Mouse (Mus musculus) B cell, adult 2 months (primary cell): Measurements from ENCODE around the gene Gm48552.

Experiments used
- DNase-seq, 2 experiments: peaks; one replicate each; pipeline ENCODE4 v3.0.0; 2022

The Gm48552 gene

DNA sequence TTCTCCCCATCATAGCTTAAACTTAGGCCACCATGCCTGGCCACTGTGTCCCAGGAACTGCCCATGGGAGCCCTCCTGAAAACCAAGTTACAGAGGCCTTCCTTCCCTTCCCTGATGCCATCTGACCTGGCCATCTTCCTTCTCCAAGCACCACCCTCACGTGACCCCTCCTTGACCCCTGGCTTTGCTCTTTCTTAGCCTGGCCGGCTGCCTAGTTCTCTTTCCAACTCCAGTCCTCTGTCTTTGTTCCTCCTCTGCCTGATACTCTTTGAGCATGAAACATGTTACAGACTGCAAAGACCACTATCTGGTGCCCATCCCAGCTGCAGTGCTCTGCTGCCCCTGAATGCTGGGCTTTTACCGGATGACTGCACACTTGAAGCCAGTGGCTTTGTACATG, 568 bp downstream of the Gm48552 start:
- no peak for DNase-seq

DNA sequence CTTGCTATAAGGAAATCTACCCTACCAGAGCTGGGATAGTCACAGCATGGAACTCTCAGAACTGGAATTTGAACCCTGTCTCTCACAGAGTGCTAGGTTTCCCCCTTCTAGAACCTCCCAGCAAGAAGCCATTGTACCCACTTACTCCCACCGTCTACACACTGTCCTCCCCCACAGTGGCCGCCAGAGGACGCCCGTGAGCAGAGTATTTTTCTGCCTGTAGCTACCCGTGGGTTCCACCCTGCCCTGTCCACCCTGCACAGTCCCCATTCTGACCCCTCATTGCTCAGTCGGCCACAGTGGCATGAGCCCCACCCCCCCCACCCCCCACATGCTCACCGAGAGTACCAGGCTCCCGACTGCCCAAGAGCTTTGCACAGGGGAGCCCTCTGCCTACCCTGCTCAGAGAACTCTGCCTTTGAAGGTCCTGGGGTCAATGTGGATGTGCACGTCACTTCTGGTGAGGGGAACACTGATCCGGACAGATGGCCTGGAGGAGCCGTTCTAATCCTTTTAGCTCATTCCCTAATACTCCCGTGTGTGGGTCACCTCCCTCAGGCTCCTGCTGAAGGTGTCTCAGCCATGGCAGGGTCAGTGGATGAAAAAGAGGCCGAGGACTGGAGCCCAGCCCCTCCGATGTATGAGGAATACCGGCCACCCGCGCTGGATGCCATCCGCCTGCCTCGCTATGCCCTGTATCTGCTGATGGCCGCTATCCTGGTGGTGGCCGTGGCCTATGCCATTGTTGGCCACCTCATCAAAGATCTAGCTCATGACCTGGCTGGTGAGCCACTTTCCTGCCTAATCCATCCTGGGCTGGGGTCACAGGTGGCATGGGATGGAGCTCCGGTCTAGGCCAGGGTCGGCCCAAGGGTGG, 1.2 kb downstream of the Gm48552 start:
- DNase-seq, result peak; percentile 87

DNA sequence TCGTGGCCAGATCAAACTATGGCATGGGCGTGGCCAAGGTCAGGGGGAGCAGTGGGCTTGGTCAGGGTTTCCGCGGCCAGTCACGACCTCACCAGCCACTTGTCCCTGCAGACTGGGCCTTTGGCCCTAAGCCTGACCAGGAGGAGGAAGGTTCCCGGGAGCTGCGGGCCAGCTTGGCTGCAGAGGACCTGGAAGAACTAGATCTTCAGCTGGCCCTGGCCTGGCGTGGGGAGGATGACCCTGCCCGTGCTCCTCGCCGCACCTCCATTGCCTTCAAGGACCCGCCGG, 1.8 kb downstream of the Gm48552 start:
- no peak for DNase-seq

DNA sequence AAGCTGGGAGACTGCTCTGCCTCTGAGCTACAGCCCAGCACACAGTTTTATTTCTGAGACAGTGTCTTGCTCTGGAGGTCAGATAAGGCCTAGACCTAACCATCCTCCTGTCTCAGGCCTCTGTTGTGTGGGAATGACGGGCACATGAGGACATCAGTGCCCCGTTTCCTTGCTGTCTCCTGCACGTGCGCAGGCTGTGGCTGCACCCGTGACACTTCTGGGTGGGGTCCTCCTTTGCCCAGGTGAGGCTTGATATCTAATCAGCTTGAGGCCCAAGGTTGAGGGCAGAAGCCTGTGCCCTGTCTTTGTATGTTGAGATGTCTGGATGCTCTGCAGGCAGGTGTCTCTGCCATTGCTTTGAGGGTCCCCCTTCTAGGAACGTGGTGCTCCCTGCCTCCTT, 3.5 kb downstream of the Gm48552 start:
- DNase-seq, result no peak

DNA sequence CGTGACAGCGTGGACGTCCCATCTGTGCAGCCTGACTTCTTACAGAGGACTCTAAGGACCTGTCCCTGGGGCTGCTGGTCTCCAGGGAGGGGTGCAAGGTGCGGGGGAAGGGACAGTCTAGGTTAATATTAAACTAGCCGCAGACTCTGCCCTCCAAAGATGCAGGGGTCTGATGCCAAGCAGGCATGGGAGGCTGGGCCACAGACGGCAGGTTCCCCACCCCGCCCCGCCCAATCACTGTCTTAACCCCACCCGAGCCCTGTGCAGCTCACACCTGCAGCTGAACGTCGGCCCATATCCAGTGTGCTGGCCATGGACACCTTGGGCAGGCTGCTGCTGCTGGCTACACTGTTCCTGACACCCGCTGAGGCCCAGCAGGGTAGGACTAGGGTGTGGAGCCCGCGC, 4.0 kb downstream of the Gm48552 start, which contains the start of gene Smim24:
Gene Smim24 (plus strand): TSS at position 271 of the 405 bp plus-strand sequence.
- no peak for DNase-seq

DNA sequence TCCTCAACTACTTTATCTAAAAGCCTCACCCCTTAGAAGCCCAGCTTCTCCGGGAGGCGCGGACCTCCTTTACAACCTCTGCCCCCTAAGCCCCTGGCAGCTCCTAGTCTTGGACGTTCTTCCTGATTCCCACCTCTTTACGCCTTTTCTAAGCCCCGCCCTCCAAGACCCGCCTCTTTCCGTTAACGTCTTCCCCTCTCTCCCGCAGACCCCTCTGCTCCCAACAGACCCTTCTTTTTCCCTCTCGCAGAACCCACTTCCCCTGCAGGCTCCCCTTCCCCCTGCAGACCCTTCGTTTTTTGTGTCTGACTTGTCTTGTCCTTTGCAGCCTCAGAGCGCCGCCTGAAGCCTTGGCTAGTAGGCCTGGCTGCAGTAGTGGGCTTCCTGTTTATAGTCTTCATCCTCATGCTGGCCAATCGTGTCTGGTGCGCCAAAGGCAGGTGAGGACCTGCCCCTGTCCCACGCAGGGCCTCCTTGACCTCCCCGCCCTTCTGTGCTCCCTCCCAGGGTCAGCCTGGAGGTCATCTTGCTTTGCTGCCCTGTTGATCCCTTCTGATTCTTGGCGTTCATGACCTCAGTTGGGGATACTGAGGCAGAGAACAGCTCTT, 4.8 kb downstream of the Gm48552 start:
- DNase-seq, result no peak

DNA sequence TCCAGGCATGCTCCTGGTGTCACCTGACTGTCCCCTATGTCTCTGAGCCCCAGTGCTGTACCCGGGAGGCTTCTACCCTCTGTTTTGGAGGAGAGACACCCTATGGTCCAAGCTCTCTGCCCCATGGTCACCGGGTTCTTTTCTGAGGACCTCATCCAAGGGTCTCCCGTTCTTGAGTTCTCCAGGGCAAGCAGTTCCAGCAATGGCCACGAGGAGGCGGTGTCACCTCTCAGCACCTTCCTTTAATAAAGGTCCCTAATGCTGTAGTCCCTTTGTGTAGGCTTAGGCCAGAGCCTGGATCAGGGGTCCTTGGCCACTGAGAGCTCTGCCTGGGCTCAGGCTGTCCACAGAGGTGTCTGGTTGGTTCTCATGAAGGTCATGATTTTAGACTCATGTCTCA, 6.3 kb downstream of the Gm48552 start:
- peak; percentile 87 for DNase-seq

DNA sequence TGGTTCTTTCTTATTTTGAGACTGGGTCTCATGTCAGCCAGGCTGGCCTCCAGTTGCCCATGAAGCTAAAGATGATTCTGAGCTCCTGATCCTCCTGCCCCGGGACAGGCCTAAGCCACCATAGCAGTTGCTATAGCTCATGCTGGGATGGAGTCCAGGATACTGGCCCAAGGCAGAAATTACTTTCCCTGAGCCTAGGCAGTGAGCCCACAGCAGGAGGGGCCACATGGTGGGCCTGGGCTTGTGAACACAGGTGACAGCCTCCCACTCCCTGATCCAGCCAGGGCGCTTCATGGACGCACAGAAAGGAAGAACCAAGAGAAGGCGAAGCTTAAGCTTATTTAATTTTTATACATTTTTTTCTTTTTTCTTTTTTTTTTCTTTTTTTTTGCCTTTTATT, 7.1 kb downstream of the Gm48552 start:
- DNase-seq, result no peak

DNA sequence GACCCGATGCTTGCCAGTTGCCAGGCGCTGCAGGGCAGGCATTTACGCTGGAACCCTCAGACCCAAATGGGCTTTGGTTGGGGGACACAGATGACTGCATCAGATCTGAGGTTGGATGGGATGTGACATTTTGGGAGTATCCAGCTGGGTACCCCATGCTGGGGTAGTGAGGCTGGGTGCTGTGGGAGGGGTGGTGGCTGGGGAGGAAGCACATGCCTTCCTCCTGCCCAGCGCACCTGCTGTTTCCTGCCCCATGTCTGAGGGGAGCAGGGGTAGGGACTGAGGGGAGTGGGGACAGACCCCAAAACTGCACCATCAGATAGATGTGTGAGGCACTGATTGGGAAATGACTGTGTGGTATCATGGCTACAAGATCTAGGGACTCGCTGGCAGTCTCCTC, 7.9 kb downstream of the Gm48552 start:
- DNase-seq, result no peak

DNA sequence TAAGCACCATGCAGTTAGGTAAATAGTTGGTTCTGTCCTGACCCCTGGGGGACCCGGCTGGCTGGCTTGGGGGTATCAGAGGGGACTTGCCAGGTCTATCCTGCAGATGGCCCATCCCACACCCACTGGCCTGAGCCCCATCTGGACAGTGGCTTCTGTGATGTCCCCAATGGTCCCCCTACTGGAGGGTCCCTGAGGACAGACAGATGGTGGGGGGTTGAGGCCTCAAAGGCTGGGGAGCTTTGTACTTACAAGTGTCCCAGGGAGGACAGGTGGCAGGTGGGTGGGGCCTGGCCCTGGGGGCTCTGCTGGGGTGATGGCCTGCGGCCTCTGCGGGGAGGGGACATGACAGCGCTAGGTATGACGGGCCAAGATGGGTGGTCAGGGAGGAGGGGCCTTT, 10.5 kb downstream of the Gm48552 start:
- DNase-seq, result no peak

DNA sequence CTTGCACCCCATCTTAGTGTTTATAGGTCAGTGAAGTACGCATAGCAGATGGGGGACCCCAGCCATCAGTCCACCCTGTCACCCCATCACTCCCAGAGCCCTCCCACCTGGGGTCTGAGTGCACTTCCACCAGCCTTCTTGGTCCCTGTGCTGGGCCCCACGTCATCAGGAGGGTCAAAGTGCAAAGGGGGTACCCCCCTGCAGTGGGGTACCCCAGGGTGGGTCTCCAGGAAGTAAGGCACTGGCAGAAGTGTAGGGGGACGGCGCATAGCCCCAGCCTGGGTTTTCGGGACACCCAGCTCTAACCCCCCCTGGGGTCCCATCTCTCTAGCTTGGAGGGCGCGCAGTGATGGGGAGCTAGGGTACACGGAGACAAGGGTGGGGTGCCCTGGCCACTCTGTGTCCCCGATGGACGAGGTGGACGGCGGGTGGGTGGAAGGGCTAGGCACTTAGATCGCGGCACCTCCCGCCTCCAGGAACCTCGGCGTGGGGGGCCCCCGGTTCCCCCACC, 11.0 kb downstream of the Gm48552 start:
- DNase-seq, result no peak

DNA sequence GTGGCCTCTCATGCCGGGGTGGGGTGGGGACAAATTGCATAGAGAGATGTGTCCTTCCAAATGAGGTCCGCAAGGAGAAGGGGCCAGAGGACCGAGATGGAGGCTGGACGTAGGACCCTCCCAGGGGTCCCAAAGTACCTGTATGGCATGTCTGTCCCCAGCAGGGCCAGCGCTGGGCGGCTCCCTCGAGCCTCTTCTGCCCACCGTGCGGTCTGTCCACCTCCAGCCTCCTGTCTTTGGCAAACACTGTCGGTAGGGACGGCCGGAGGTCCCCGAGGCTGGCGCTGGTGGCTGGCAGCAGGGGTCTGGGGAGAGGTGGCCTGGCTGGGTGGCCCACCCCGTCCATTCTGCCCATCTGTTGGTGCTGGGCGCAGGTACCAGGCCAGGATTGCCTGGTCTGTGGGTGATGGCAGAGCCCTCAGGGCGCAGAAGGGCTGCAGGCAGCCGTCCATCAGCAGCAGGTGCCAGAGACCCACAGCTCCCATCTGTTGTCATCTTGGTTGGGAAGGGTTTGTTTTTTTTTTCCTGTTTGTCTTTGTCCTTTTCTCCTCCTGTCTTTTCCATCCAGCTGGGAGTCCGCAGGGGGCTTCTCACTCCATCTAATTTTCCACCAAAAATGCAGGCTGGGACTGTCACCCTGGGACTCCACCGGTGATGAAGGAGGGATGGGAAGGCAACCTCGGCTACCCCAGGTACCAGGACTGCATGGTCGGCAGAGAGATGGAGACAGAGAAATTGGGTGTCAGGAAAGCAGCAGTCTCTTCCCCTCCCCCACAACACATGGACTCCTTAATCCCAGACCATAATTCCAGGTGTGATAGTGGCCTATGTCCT, 11.8 kb downstream of the Gm48552 start:
- DNase-seq, result no peak

DNA sequence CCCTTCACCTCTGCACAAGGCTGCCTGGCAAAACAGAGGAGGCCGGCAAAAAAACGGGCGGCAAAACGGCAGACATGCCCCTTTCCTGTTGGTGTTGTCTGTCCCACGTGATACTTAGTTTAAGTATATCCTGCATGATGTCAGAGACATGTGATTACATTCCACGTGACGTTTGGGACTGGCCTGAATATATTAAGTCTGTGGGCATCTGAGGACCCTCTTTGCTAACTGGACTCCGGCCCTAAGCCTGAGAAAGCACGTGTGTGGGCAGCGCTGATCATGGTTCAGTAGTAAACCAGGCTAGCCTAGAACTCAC, 12.4 kb downstream of the Gm48552 start:
- no peak for DNase-seq

DNA sequence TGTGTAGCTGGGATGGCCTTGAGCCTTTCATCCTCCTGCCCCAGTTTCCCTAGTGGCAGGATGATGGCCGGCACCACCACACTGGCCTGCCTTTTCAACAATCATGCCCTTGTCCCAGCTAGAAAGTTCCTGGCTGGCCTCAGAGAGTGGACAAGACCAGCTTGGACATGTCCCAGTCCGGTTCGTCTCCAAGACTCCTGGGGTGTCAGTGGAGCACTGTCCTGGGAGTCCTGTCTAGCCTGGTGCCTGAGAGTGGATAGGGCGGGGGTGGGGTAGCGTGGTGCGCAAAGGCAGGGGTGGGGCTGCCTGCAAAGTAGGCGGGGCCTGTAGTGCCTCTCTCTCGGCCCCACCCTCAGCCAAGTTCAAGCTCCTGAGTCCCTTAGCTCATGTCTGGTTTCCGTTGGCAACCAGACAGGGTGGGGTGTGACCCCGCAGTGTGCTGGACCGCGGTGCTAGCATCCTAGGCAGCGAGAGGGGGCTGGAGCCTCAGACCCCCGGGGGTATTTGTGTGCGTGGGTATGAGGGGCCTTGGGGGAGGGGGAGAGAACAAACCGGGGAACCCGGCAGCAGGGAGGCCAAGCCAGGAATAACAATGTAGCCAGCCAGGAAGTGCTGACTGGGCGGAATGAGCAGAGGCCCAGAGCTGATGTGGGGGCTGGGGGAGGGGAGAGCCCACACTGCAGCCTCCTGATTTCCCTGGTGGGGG, 12.9 kb downstream of the Gm48552 start:
- no peak for DNase-seq

DNA sequence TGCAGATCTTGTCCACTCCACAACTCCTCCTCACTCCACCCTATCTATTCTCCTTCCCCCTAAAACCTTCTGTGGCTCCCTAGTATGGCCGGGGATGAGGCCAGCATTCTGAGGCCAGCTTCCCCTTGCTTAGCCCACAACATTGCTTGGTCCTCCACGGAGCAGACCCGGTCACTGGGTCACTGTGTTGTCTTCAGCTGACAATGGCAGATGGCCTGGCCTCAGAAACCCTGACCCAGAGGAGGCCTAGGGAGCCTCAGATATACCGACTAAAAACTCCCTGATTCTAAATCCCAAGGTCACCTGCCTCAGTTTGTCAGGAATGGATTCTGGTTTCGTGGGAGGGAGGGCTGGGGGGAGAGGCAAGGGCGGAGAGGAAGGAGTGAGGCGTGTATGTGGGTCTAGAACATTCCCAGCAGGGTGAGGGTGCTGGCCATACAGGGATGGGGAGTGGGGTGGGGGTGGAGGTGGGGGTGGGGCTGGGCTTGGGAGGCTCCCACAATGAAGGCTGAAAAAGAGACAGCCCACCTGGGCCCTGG, 13.5 kb downstream of the Gm48552 start:
- DNase-seq, result no peak

DNA sequence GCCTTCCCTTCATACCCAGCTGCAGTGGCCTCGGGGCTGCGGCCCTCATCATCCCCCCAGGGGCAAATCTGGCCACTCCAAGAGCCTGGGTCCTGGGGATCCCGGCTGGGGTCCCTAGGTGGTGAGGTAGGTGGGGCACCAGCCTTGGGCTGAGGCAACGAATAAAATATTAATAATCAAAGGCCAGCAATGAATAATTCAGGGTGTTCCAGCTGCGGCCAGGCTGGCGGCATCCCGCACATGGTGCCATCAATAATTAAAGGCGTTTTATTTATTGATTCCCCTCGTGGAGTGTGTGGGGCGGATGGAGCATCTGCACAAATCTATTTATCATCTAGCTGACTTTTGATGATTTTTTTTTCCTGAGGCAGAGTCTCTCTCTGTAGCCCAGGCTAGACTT, 14.7 kb downstream of the Gm48552 start:
- DNase-seq, result no peak

DNA sequence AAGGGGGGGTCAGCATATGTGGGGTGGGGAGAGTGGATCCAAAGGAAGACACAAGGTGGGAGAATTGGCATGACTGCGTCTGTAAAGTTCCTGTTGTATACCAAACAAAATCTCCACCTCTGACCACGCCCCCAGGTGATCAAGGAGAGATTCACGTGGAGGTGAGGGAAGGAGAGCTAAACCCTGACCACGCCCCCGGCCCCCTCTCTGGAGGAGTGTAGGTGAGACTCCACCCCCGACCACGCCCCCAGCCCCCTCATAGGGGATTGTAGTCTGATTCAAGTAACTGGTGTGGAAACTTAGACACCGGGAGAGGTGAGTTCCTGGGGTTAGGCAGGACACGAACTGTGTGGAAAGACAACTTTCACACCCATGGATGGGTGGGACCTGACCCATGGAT, 15.3 kb downstream of the Gm48552 start:
- no peak for DNase-seq

DNA sequence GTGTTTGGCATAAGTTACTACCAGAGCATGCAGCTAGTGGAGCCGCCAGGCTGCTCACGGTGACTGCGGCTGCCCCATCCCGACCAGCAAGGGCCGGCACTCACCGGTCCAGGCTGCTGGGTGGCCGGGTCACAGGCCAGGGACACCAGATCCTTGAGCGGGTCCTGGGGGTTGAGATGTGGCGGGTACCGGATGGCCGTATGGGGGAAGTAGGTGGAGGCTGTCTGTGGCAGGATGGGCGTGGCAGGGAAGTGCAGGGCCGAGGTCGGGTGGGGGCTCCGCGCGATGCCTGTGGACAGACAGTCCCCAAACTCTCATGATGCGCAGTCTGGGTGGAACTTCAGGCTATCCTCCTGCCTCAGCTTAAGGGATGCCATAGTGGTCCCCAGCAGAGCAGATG, 15.9 kb downstream of the Gm48552 start:
- peak in 1 of 2 experiments; percentile 33 for DNase-seq

DNA sequence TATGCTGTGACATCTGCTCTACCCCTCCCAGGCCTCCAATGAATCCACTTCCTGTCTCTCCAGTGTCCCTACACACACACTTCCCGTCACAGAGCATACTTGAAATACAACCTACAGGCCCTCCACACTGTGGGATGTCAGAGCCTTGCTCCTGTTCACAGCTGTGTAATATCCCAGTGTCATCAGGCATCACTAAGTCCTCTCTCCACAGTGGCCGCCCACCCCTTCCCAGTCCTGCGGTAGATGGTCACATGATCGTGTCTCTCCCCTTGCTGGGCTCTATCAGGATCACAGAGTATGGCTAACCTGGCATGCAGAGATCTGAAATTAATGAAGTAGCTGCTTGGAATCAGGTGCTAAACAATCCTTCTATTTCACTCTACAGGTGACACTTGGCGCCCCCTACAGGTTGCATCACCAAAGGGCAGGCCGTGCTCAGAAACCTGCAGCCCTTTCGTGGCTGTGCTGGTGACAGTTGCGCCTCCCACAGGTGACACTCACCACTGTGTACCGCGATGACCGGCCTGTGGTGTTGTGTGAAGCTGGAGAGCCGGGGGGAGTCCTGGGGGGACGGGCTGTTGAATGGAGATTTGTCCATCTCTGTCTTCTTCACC, 16.9 kb downstream of the Gm48552 start:
- DNase-seq, result peak; percentile 85 to 86

DNA sequence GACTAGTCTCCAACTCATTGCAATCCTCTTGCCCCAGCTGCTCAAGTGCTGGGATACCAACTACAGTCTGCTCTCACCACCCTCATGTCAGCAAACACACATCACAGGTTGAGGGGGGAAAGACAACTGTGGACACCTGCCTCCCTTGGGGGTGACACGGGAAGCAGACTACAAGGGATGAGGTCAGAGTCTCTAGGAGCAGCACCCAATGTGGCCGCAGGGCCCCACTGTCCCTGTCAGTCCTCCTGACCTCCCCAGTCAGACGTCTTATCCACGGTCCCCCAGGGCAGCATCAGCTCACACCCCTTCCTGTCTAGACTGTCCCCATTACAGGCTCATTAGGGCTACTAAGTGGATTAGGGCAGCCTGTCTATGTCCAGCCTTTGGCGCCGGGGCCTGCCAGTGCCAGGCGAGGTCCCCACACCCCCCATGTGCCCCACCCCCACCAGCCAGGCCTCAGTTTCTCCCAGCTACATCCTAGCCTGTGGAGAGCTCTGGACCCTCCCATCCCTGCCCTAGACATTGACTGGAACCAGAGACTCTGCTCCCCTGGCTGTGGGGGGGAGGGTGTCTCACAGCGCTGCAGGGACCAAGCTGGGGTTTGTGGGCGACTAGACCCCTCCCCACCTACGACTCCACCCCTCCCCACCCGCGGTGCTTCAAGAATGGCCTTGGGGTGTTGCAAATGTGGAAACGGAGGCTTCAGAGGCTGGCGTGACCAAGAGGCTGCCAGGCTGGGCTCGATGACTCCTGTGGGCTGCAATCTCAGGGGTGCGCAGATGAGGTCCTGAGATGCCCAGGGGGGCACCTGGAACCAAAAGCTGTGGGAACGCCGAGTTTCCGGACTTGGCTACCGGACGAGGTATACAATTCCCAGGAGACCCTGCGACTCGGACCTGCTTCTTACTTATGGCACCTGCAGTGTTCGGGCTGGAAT, 18.0 kb downstream of the Gm48552 start:
- no peak for DNase-seq
